Mouse (Mus musculus): ENCODE measurements around the gene Cyp4a30b.
"Not testable (repeated sequence)": the region's sequence is repeated elsewhere in the genome, so short reads cannot be mapped to it uniquely, and the experiment has no call there.

The Cyp4a30b gene
- long read RNA-seq, experiment 1 = 0 reads
- long read RNA-seq, experiment 2 = 0 reads

DNA sequence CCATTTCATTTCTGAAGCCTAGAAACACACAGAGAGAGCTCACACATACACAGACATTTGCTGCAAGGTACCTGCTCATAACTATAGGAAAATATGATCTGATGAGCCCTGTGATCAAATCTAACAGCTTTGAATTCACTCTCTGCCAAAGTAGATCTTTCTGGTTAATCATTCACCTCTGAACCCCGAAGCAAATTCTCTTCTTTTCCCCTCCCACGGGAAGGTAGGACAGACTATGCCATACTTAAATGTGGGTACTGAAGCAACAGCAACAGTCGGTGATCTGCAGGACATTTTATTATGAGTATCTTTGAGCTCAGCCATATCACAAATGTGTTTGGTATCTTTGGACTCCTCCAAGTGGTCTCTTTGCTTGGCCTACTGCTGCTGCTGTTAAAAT is at the start of gene Cyp4a30b:
Gene Cyp4a30b, plus strand, starts transcription at position 301 of the 400 bp plus-strand sequence.
- intact Hi-C loops (cut with DNase I) = no loop called here

DNA sequence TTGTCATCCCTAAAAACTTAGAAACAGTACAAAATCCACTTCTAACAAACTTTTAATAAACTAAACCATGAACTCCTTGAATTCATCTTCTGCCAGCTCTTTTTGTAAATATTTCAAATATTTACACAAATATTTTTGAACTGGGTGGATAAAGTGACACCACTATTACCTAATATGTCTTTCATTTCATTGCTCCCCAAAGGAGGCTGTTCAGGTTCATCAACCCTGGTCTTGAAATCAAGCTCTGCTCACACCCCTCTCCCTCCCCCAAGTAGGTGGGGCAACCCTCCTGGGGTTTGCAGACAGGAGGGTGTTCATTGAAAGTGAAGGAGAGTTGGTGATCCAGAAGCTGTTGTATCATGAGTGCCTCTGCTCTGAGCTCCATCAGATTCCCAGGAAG is 41.1 kb upstream of the Cyp4a30b start, which contains the start of gene Cyp4a12b:
Gene Cyp4a12b, plus strand, starts transcription at position 301 of the 400 bp plus-strand sequence.
- intact Hi-C loops (cut with DNase I) = not testable (repeated sequence)

DNA sequence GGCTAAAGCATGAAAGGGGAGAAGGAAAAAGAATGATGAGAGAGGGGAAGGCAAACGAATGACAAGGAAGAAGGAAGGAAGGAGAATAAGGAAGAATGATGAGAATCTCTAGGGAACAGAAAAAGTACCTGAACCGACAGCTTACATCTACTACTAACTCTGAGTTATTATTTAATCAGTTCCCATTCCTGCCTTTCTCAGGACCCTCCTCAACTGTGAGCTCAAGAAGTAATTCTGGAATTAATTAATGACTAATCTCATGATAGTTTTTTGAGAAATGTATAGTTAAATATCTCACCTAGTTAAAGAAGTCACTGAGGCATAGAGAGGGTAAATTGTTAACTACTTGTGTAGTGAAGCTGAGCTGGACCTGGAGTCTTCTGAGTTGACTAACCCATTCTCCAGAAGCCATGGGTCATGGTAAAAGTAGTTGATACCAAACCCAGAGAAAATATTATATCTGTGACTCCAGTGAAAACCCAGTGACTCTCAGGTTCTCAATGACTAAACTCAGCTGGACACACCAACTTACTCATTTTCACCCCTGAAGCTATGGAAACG is 1.7 kb upstream of the Cyp4a30b start:
- intact Hi-C loops (cut with DNase I) = no loop called here

DNA sequence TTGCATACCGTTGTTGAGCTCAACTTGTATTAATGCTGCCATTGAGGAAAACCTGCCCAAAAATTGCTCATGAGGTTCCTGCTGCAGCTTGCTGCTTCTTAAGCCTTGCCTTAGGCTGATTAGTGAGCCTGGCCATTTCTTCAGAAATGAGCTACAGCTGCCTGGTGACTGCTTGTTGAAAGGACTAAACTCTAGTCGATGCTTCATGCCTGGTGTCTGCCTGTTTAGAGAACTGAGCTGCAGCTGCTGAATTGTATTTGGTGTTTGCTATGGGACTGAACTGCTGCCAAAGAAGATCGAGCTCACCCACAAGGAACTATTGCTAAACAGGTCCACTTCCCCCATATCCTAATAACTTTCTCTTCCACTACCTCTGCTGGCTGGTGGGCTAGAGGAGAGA is 21.2 kb downstream of the Cyp4a30b start:
- intact Hi-C loops (cut with DNase I) = not testable (repeated sequence)

DNA sequence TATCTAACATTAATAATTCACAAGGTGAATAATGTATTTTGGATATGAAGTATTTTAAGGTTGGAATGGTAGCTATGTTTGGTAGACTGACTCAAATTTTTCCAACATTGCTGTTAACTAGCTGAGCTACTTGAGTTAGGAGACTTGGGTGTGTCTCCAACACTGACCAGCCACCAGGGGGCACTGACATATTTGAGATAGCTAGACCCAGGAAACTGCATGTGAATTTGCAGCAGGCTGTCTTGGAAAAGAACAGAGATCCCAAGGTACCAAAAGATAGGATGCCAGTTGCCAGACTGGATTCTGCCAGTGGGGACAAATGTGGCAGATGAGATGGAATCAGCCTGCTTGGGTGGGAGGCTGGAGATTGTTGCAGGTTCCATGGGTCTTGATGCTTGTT is 23.6 kb downstream of the Cyp4a30b start:
- intact Hi-C loops (cut with DNase I) = loop anchor here (1.0 kb wide), 1 partner anchor 235 kb away; no protein-coding TSS in a partner anchor

DNA sequence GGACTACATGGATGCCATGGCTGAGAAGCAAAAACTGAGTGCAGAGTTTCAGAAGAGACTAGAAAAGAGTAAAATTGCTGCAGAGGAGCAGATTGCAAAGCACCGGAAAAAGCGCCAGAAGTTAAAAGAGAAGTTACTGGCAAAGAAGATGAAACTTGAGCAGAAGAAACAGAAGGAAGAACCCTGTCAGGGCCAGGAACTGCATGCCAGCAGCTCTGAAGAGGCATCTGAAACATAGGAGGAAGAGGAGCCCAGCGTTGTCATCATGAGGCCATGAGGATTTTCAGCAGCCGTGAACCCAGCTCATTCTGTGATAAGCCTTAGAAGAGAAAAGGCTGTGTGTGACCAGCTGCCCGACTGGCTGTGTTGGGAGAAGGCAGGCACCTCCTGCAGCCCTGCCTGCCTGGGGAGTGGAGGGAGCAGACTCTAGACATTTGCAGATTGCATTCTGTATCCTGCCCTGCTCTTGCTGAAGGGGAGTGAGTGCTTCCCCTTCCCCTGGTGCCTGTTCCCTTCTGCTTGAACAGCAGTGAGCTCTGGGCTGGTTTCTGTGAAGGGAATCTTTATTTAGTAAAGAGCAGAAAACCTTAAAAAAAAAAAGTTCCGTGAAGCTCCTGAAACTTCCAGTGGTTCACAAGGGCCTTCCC is 28.7 kb downstream of the Cyp4a30b start:
- intact Hi-C loops (cut with DNase I) = no loop called here

DNA sequence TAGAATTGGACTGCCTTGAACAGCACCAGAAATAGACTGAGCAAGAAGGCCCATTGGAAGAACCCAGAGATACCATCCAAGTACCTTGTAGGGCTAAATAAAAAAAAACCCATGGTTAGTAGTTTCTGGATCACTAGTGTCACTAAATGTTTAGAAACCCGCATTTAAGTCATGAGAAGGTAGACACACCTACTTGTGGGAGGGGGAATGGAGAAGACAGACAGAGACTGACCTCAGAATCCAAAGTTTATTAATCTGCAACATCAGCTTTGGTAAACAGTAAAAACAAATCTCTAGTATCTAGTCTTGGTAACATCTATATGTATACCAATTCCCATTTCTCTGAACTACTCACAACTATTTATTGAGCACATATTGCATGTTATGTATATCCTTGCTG is 43.6 kb downstream of the Cyp4a30b start, which contains the start of gene Cyp4a14:
Gene Cyp4a14, minus strand, starts transcription at position 142 of the 400 bp plus-strand sequence.
- intact Hi-C loops (cut with DNase I) = no loop called here

DNA sequence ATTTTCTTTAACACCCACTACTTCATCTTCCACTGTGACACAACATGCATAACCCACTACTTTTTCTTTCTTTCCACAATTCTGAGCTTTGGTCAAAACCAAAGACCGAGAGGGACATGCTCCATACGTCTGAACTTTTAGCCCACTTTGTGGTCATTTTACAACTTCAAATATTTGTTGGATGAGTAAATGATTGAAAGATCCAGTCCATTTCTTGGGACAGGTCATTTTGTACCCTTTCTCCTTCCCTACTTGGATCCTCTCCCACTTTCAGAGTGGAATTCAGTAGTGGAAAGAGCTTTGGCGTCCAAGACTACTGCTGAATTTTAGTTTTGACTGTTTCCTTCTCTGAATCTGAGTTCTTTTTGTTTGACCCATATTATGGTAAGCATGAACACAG is 45.1 kb downstream of the Cyp4a30b start:
- intact Hi-C loops (cut with DNase I) = no loop called here

DNA sequence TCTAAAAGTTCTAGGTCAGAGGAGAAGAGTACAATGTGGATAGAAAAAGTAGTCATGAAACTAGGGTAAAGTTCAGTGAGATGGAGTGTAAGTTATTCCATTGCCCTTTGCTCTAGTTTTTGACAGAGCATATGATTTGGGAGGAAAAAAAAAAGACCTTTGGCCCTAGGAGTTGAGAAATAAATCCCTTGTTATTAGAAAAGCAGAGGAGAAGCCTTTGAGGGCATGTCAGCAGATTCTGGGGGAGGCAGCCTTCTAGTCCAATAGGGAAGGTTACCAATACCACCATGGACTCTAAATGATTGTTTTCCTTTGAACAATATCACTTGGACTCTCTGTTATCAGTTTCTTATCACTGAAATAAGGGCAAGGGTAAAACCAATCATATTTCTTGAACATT is 61.6 kb downstream of the Cyp4a30b start:
- intact Hi-C loops (cut with DNase I) = not testable (repeated sequence)

DNA sequence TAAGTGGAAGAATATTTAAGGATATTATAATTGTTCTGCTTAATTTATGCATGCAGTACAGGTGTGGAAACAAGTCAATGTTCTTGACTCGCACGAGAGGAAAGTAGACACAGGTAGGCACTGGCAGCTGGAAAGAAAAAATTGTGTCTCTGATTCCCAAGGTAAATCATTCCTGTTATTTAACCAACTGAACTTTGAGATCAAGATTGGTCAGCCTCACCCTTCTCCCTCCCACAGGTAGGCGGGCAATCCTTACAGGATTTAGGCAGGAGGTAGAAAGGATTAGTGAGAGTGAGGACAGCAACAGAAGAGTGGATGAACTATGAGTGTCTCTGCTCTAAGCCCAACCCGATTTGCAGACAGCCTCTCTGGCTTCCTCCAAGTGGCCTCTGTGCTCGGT is 65.6 kb downstream of the Cyp4a30b start, which contains the start of gene Cyp4a10:
Gene Cyp4a10, plus strand, starts transcription at position 265 of the 400 bp plus-strand sequence.
- intact Hi-C loops (cut with DNase I) = not testable (repeated sequence)

DNA sequence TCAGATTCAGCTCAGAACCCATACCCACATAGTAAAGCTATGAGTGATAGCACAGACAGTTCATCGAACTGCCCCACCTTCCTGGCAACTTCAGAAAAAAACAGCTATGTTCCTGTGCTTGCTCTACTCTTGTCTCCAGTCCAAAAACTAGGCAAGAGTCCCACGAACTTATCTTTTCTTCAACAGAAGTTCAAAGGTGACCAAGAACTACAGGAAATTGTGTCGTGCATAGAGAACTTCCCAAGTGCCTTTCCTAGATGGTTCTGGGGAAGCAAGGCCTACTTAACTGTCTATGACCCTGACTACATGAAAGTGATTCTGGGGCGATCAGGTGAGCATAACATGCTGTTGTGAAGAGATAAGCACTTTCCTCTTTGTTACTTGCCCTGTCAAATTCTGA is 67.0 kb downstream of the Cyp4a30b start:
- intact Hi-C loops (cut with DNase I) = no loop called here
